Mouse (Mus musculus): ENCODE measurements at regions not wholly inside any gene's neighbourhood (a gene's known extent, or its start where the extent isn't known, plus 50 kb on each side); places are given as distances from the start of the nearest gene placed in this dataset.

DNA sequence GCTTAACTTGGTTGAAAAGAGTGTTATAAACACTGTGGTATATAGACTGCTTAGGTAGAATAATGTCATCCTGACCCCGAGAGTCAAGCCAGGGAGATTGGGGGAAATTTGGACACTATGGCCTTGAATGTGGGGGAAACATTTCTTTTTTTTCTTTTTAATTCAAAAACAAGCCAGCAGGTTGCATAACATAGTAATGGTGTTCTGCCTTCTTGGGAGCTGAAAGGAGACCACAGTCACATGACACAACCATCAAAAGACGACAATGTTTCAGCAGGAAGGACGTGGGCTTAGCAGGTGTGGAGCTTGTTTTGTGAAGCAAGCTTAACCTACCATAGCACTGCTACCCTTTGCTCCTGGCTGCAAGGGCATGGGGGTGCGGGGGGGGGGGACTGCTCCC is 306.3 kb upstream of the Klf3 start:
- DNase-seq (ENCODE audit: low spot score in 2 of 2), result no peak

DNA sequence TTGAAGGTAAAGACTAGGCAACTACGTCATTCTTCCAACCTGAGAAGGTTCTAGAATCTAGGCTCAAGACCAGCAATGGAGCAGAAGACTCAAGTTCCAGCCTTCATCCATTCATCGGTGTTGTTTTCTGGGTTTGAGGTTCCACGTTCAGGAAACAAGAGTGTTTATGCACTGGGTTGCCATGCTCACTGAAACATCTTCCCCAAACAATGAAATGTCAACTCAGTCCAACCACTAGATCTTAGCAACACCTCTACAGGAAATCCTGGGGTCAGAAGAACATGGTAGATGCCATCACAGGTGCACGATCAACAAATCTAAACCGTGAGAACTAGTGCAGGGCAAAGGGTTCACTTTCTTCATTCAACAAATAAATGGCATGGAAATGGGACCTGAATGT is 304.8 kb upstream of the Klf3 start:
- no peak for DNase-seq (ENCODE audit: low spot score in 2 of 2)

DNA sequence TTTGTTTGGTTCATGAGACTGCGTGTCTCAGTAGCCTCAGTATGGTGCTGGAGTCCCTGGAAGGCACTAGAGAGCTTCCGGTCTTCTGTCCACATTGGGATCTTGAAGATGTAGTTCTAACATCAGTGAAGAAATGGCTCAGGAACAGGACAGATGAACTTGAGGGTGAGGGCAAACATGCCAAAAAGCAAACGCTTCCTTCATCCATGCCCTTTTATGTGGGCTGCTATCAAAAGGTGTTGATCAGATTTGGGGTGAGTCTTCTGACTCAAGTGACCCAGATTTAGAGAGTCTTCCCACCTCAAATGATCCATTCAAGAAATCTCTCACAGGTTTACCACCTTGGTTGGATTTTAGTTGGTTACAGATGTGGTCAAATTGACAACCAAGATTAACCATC is 304.1 kb upstream of the Klf3 start:
- no peak for DNase-seq (ENCODE audit: low spot score in 2 of 2)

DNA sequence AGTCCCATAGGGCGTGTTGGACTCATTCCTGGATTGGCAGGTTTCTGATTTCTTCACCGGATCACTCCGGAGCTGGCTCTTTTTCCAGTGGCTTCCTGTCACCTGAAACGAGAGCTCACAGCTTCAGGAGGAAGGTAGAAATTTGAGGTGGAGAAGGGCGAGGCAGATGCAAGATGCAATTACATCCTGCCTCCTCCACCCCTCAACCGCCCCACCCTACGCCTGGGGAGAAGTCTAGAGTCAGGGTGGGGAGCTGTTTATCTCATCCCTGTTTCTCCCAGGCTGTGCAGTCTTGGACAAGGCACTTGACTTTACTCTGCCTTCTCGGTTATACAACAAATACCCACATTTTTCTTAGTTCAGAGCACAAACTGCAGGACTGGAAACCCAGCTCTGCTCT is 302.8 kb upstream of the Klf3 start:
- no peak for DNase-seq (ENCODE audit: low spot score in 2 of 2)

DNA sequence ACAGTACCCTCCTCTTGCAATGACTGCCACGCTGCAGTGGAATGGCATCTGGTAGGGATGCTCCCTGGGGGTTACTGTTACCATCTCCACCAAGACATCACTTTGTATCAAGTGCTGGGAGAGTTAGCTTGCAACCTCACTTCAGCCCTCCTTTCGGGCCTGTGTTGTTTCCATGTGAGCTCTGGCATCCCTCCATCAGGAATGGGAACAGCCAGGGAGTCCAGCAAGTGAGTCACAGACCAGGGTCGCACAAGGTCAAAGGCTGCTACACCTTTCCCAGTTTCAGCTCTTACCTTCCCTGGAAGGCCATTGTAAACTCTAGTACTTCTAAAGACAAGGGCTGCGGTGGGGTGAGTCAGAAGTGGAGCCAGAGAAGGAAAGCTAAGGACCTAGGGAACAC is 302.3 kb upstream of the Klf3 start:
- DNase-seq (ENCODE audit: low spot score in 2 of 2), result no peak

DNA sequence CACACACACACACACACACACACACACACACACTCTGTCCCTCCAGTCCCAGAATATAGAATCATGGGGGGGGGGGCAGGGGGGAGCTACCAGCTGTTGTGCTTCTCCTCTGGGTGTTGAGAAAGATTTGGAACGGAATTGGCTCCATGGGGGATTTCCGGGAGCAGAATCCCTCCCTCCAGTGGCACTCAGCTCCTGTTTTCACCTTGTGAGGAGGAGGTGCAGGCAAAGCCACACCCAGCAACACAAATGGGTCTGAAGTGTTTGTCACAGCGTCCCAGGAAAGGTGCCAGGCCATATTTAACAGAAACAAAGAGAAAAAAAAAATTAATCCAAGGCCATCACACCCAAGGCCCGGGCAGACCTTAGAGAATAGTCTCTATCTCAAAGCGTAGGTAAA is 301.4 kb upstream of the Klf3 start:
- no peak for DNase-seq (ENCODE audit: low spot score in 2 of 2)

DNA sequence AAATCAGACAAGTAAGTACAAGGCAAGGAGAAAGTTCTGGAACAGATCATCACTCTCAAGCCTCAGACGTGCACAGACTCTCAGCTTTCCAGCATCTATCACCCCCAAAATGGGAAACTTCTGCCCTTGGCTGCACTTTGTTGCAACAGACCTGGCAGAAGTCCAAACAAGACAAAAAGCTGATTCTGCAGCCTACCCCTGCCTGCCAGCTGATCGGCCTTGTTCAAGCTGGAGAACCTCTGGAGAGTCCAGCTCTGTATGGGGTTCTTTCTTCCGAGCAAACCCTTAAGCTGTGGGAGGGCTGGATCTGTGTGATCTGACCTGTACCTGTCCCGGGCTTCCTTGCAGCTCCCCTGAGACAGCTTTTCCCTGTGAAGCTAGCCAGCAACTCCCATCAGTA is 299.7 kb upstream of the Klf3 start:
- peak in 1 of 2 experiments; percentile 25 for DNase-seq (ENCODE audit: low spot score in 2 of 2)

DNA sequence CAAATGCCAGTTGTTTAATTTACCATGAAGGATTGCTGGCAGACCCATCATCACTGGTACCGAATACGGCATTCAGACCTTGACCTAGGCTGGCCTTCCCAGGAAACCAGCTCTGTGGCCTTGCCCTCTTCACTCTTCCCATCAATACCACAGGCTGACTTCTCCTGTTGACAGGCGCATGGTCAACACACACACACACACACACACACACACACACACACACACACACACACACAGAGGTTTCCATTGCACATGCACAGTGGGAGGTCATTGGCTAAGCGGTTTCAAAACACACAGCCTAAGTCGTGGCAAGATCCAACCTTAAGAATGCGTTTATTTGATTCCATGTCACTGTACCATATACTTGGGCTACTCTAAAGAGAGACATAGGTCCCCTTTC is 298.7 kb upstream of the Klf3 start:
- DNase-seq (ENCODE audit: low spot score in 2 of 2), result no peak

DNA sequence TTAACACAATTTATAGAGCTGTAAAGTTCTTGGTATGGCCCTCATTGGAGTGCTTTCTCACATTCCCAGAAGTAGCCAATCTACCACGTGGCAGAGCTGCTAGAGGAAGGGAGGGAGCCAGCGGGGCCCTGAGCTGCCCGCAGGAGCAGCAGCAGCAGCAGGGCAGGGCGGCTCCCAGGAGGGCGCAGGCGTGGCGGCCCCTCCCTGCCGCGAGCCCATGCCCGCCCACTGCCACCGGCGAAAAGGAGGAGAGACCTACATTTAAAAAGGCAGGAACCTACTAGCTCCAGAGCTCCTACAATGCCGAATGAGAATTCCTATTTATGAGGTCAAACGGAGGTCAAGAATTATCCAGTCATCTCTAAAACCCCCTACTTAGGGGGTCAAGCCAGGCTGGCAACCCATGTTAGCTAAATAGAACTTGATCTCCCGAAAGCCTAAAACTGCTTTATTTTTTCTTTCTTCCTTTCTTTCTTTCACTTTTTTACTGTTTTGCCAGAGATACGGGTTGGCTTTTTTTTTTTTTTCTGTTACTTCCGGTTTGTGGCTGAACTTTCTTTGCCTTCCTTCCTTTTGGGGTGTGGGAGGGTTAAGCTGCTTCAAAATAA is 297.9 kb upstream of the Klf3 start:
- no peak for DNase-seq (ENCODE audit: low spot score in 2 of 2)

DNA sequence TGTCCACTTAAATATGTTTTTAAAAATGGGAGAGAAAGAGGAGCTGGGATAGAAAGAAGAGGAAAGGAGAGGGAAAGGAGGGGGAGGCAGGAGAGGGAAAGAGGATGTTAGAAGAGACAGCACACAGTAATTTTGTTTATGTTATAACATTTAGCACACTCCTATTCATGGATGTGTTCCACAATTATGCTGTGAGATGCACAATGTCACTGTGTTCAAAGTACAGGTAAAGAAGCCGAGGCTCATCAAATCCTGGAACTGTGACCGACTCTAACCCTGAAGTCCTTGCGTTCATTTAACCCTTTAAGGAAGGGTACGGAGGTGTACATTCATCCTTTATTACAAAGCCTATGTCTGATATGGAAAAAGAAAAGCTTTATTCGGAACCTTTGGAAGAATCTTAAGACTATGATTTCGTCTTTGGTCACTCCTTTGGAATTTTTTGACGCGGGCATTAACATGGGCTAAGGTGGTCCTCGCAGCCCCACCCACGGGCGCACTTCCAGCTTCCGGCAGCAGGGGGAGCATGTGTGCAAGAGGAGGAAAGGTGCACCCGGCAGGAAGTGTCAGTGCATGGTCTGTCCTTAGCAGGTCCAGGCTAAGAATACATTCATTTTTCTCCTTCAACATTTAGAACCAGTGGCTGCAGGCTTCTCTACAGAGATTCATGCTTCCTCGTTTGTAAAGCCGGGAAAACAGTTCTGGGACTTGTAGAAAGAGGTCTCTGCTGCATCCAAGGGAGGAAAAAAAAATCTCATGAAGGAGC is 297.2 kb upstream of the Klf3 start:
- DNase-seq (ENCODE audit: low spot score in 2 of 2), result peak; percentile 51 to 65

DNA sequence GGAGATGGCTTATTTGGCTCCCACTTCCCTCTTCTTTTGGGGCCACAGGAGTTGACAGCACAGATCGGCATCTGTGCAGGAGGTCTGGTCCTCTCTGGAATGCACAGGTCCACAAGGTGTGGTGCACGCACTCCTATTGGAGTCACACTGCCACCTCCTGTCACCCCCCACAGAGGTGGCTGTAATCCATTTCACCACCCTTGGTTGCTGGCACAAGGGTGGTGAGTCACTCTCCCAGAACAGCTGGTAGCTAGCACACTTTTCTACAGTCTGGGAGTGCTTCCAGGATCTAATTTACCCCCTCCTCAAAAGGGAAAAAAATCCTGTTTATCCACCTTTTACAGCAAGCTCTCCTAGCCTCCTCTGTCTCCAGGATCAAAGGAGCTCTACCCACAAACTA is 294.6 kb upstream of the Klf3 start:
- peak; percentile 35 to 36 for DNase-seq (ENCODE audit: low spot score in 2 of 2)

DNA sequence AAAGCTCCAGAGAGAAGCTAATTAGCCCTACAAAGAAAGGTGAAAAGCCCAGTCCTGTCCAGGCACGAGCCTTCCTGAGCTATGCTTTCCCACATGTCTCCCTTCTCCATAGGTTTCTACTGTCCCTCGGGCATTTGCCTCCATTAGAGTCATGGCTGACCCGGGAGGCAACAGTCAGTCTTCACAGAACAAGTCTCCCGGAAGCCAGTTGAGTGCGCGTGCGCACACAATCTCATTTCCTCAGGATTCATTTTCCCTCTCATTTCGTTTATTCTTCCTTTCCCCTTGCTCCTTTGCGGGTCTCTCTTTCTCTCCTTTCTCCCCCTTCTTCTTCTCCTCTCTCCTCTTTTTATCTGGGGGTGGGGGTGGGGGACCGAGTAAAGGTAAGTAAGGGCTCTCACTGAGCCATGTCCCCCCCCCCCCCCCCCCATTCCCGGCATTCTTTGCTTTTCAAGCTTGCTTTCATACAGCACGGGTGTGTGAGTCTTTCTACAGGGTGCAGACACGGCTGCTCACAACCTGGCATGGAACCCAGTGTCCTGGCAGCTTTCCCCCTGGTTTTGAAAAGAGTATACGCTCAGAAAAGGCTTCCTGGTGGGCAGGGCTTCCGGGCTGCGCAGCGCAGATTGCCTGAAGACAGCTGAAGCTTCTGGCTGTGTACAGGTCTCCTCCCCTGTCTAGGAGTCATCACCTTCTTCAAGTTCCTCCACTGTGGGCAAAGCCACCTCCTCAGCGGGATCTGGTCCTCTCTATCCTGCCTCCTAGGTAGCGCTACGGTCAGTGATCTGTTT is 289.8 kb upstream of the Klf3 start:
- DNase-seq (ENCODE audit: low spot score in 2 of 2), result peak; percentile 56 to 74

DNA sequence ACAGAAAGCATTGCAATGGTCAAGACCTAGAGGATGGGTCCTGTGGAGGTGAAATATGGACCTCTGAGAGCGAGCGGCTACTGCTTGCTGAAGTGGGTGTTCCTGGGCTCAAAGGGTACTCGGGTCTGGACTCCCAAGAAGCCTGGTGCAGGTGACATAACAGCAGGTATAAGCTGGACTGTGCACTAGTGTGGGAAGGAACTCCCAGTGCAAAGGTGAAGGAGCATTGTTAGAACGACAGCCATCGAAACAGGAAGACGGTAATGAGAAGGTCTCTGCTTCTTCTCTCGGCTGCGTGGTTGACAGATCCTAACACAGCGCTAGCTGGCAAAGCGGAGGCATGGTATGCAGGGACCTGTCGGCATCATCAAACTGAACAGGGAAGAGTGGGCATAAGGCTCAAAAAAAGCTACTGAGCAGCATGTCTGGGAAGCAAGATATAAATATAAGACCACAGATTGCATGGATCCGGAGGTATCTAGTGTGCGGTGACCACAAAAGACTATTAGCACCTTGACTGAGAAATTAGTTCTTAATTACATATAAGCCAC is 287.0 kb upstream of the Klf3 start:
- DNase-seq (ENCODE audit: low spot score in 2 of 2), result no peak

DNA sequence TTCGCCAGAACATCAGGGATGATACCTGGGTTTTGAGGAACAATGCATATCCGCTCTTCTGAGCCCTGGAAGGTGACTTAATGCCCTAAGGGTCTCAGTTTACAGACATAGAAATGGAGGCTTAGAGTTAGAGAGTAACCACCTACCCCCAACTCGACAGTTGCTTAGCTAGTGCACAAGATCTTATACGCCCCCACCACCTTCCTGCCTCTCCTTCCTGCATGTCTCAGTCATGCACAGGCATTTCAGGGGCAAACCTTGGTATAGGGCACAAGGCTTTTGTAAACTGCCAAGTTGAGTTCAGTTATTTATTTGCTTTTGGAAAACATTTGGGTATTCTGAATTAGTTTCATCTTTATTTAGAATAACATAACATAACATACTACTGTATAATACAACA is 285.9 kb upstream of the Klf3 start:
- no peak for DNase-seq (ENCODE audit: low spot score in 2 of 2)

DNA sequence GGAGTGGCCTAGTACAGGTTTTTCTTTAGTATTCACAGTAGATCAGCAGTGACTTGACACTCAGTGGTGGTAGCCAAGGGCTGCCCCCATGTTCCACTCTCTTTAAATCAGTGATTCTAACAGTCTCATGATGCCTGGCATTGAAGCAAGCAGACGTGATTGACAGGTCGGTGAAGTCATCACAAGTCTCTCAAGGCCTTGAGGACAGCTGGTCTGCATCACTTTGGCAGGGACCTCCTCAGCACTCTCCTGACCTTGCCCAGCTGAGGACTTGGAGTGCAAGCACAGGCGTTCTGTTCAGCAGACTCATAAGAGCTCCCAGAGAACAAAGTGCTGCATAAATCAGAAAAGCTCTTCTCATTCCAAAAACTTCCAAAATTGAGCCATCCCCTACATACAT is 285.4 kb upstream of the Klf3 start:
- no peak for DNase-seq (ENCODE audit: low spot score in 2 of 2)

DNA sequence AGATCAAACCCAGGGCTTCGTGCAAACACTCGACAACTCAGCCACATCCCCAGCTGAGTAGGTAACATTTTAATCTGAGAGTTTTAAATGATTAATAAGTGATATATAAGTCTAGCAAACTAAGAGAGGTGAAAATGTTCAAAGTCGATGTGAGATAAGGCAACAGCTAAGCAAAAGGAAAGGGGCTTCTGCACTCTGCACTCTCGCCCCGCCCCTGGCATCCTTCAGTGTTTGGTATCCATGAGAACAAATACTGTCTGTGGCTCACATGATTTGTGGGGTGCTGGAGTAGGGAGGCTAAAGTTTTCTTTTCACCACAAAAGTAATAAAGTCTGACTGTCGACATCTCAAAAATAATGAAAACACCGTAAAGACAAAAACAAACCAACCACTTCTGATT is 284.2 kb upstream of the Klf3 start:
- no peak for DNase-seq (ENCODE audit: low spot score in 2 of 2)

DNA sequence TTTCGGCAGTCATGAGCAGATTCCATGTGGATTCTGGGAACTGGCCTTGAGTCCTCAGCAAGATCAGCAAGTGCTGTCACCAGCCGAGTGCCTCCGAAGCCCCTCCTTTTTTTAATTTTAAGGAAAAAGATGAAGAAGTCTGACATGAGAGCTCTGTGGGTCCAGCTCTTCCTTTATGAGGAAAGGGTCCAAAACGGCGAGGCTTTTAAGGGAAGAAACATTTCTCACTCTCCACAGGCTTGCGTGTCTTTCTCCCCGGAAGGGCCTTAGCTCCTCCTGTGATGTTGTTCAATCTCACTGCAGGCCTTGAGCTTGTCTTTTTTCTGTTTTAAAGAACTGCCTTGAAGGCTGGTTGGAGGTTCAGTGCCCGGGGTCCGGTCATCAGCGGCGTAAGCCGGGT is 283.5 kb upstream of the Klf3 start:
- DNase-seq (ENCODE audit: low spot score in 2 of 2), result no peak

DNA sequence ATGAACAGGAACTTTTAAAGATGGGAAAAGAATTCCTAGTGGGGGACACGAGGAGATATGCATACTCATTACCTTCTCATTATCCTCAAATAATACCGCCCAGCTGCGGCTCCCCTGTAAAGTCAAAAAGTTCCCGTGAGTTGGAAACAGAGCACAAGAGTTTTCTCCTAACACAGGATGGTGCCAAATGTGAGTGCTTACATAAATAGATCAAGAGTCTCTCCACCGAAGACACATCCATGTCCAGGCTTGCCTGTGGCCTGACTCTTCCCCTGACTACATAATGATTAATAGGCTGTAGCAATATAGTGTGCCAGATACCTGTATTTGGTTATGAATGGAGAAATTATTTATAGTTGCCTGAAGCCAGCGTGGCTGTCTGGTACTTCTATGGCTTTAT is 281.8 kb upstream of the Klf3 start:
- no peak for DNase-seq (ENCODE audit: low spot score in 2 of 2)

DNA sequence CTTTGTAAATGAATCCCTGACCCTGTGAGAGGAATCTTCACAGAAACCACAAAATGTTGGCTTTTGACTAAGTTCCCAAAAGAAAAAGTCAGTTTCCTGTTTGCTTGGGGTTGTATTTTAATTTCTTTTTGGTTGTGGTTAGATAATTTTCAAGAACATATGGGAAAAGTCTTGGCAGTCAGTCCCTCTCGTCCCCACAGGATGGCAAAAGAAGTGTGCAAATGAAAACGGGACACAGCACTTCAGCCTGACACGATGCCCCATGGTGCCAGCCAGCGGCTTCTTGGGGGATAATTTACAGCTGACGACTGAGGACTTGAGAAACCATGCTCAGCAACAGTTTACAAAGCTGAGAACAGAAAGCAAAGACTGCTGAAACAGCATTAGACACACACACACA is 281.2 kb upstream of the Klf3 start:
- no peak for DNase-seq (ENCODE audit: low spot score in 2 of 2)

DNA sequence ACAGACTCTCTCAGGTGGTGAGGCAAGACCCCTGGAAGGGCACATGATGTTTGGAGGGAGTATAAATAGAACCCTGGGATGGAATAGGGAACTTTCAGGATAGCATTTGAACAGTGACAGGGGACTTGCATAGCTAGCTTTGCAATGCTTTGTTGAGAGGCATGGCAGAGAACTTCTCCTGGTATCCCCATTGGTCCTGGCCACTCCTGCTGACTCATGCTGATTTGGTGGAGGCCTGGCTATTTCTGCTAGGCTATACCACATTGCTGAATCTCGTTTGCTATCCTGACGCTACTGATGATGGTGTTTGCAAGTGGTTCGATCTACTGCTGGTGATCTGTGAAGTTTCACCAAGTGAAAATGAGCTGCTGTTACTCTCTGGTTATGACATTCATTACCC is 276.7 kb upstream of the Klf3 start:
- no peak for DNase-seq (ENCODE audit: low spot score in 2 of 2)

DNA sequence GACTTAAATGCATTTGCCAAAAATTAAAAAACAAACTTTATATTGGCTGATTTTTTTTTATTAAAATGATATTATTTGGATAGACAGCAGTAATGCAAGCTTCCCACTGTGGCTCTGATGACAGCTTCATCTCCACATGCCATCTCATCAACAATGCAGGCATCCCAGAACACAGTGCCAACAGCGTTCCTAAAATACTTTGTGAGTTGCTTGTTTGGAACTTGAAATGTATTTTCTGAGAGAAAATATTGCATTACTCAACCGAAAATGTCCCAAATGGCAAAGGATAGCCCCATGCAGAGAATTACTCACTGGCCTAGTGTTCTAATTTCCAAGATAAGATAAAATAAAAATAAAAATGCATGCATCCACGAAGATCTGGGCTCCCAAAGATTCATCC is 275.2 kb upstream of the Klf3 start:
- DNase-seq (ENCODE audit: low spot score in 2 of 2), result no peak

DNA sequence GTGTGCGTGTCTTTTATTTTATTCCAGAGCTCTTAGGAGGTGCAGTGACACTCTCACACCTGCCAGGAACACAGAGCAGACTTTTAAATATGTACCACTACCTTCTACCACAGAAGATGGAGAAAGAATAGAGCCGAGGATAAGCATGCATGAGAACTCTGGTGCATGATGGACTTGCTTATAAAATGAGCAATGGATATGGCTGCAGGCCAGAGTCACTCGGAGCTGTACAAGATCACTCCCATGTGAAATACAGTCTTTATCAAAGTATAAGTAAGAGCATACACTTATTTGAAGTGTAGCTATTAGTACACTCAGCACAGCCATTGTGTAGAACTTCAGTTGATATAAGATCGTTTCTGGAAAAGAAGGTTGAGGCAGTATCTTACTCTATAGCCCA is 268.8 kb upstream of the Klf3 start:
- no peak for DNase-seq (ENCODE audit: low spot score in 2 of 2)
